In the genomic region with DNA sequence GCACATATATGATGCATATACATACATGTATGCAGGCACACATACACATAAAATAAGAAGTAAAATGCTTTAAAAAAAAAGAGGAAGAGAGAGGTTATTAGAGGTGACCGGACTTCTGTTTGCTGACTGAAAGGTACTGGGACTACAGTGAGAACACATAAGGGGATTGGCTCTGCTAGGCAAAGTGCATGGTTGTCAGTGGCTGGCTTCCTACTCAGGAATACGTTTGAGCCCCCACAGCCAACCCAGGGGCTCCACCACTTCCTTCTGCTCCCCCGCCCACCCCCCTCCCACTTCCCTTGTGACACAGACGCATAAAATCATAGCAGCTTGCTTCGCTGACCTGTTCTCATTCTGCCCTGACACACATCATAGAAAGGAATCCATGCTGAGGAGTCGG, we compare ENCODE assay signal across 29 mouse cellular contexts. TPM values are rescaled to one million over a fixed set of nuclear protein-coding genes. Genes with fewer than 3 reads are reported as not detected.
DNase-seq lines count a peak whose midpoint lies in the region; ATAC-seq lines count a peak whose summit lies in the region.
"Had no signal": no experiment of that assay in that cellular context is flagged by ENCODE, and none has a peak within 500 bp of the region (broad histone marks: within the 10 kb centered on the region; RNA-seq: fewer than 3 reads in every experiment).

No protein-coding gene starts in this region.

- 70% methylated on average over 6 of the region's 6 CpGs for WGBS in heart, embryonic 11.5 days (ENCODE audit: insufficient replicate concordance)

- H3K4me3 ChIP-seq in heart, embryonic 11.5 days (ENCODE audit: low read depth, low read length), result no peak overlapping the region
- H3K4me3 ChIP-seq: embryonic facial prominence, embryonic 10.5 days; embryonic facial prominence, embryonic 15.5 days; forebrain, embryonic 12.5 days; heart, embryonic 10.5 days; hindbrain, embryonic 13.5 days; limb, embryonic 12.5 days; lung, embryonic 15.5 days; megakaryocyte, embryonic 14.5 days; midbrain, embryonic 13.5 days; neural tube, embryonic 15.5 days had no signal

- ATAC-seq in heart, embryonic 11.5 days (replicated peaks; ENCODE audit: insufficient number of reproducible peaks, low FRiP score, low TSS enrichment), result no peak
- peak; percentile 79 for ATAC-seq in megakaryocyte, adult 5-6 weeks (ENCODE audit: poor library complexity, severe bottlenecking)
- ATAC-seq: forebrain, postnatal 0 days; intestine, embryonic 16.5 days; midbrain, embryonic 13.5 days had no signal

- H3K27me3 ChIP-seq in heart, embryonic 11.5 days (ENCODE audit: control insufficient read depth, insufficient read depth, low read length), result no peaks in the 10 kb centered on the region
- peaks cover 1% of the 10 kb centered on the region; the same call in 1 of the 2 replicates for H3K27me3 ChIP-seq in splenic B cell, adult 2 months (ENCODE audit: control insufficient read depth, insufficient read depth, low read length, poor library complexity, severe bottlenecking)
- H3K27me3 ChIP-seq: hindbrain, embryonic 13.5 days; lung, embryonic 15.5 days; neural tube, embryonic 15.5 days had no signal

- no peak overlapping the region for H3K4me2 ChIP-seq in heart, embryonic 11.5 days
- H3K4me2 ChIP-seq: embryonic facial prominence, embryonic 15.5 days; forebrain, embryonic 12.5 days; hindbrain, embryonic 13.5 days; limb, embryonic 12.5 days; lung, embryonic 15.5 days; midbrain, embryonic 13.5 days; neural tube, embryonic 15.5 days had no signal

- peak; percentile 59 for DNase-seq in heart, adult 11 months
- peak; percentile 18 to 36 for DNase-seq in spleen, postnatal 36 days (ENCODE audit: low spot score in 2 of 2)
- DNase-seq in spleen, postnatal 14 days (ENCODE audit: low spot score in 2 of 2), result no peak
- DNase-seq in splenic B cell, adult 2 months (ENCODE audit: low read depth, low spot score), result peak; percentile 69
- no peak for DNase-seq in layer of hippocampus, adult 11-12 months (ENCODE audit: low spot score)
- DNase-seq in right cerebral cortex, postnatal 4 days, result no peak
- DNase-seq: adrenal gland, postnatal 36 days; cerebellum, adult 2 months; cerebellum, postnatal 14 days; forebrain, postnatal 0 days; gastrocnemius, postnatal 10 days; heart, postnatal 36 days; kidney, adult 9 months; kidney, postnatal 10 days had no signal

- H3K4me1 ChIP-seq in heart, embryonic 11.5 days (ENCODE audit: control insufficient read depth, insufficient read depth, low read length), result no peaks in the 10 kb centered on the region
- H3K4me1 ChIP-seq: megakaryocyte, embryonic 14.5 days had no signal

- H3K9ac ChIP-seq in heart, embryonic 11.5 days (ENCODE audit: low read depth, low read length), result no peak overlapping the region
- H3K9ac ChIP-seq: embryonic facial prominence, embryonic 15.5 days; forebrain, embryonic 12.5 days; forebrain, postnatal 0 days; hindbrain, embryonic 13.5 days; limb, embryonic 12.5 days; liver, embryonic 14.5 days; lung, embryonic 15.5 days; midbrain, embryonic 13.5 days; neural tube, embryonic 15.5 days had no signal

- H3K36me3 ChIP-seq in heart, embryonic 11.5 days (ENCODE audit: control insufficient read depth, insufficient read depth, low read length), result no peaks in the 10 kb centered on the region
- no peaks in the 10 kb centered on the region for H3K36me3 ChIP-seq in splenic B cell, adult 2 months (ENCODE audit: control insufficient read depth, insufficient read depth, low read length, poor library complexity, severe bottlenecking)
- H3K36me3 ChIP-seq: embryonic facial prominence, embryonic 10.5 days; embryonic facial prominence, embryonic 15.5 days; forebrain, embryonic 12.5 days; heart, embryonic 10.5 days; hindbrain, embryonic 13.5 days; limb, embryonic 12.5 days; lung, embryonic 15.5 days; midbrain, embryonic 13.5 days; neural tube, embryonic 15.5 days had no signal

- H3K9me3 ChIP-seq in heart, embryonic 11.5 days (replicated peaks; ENCODE audit: control insufficient read depth, low read length), result no peaks in the 10 kb centered on the region
- H3K9me3 ChIP-seq: embryonic facial prominence, embryonic 10.5 days; embryonic facial prominence, embryonic 15.5 days; forebrain, embryonic 12.5 days; heart, embryonic 10.5 days; hindbrain, embryonic 13.5 days; limb, embryonic 12.5 days; lung, embryonic 15.5 days; megakaryocyte, embryonic 14.5 days; midbrain, embryonic 13.5 days; neural tube, embryonic 15.5 days had no signal

- no peak overlapping the region for H3K27ac ChIP-seq in heart, embryonic 11.5 days (ENCODE audit: low read depth, low read length)
- H3K27ac ChIP-seq: embryonic facial prominence, embryonic 10.5 days; embryonic facial prominence, embryonic 15.5 days; forebrain, embryonic 12.5 days; heart, embryonic 10.5 days; hindbrain, embryonic 13.5 days; limb, embryonic 12.5 days; liver, embryonic 14.5 days; lung, embryonic 15.5 days; midbrain, embryonic 13.5 days; neural tube, embryonic 15.5 days; stomach, postnatal 0 days had no signal

RNA-seq across cellular contexts. Expression of a gene that starts 7.6 kb away (rescaled TPM):
- polyA plus RNA-seq in heart, embryonic 11.5 days (2014; fragmentation: Nextera tagmentation; extraction: Ambion mirVana), result 41.4 and 51.7 TPM in 2 replicates
- total RNA-seq in megakaryocyte, adult 5-6 weeks (2015), result 36.5 and 38.9 TPM in 2 replicates
- total RNA-seq in megakaryocyte, adult 5-6 weeks (2017), result 56.6 and 57.7 TPM in 2 replicates

Comparison
In these comparisons a context has a peak if more than half of its experiments do, and no peak if none do; other contexts are left out.
1. DNase-seq: peak in heart, adult 11 months (single experiment), spleen, postnatal 36 days (2 of 2) and splenic B cell, adult 2 months (single experiment); none in spleen, postnatal 14 days (0 of 2), layer of hippocampus, adult 11-12 months (single experiment) and right cerebral cortex, postnatal 4 days (single experiment).